Mouse (Mus musculus): ENCODE measurements around the gene Psmc2. TPM values are rescaled to one million over a fixed set of nuclear protein-coding genes. Genes with fewer than 3 reads are reported as not detected.

Gene Psmc2
- polyA plus RNA-seq, 2 experiments, result 58.5 to 122 TPM

GRCm38 (mm10) chr5:21739120-21739519 is 46.0 kb upstream of the Psmc2 start:
- H3K4me1 ChIP-seq (replicated peaks; ENCODE audit: control insufficient read depth in 2 of 2, insufficient read depth in 2 of 2, low read length in 1 of 2), result peaks cover 0 to 7% of the 10 kb centered on the region in 2 experiments; a peak in 2 of 4 replicates
- H3K4me2 ChIP-seq (ENCODE audit: low read depth), result no peak overlapping the region
- H3K9me3 ChIP-seq (ENCODE audit: control insufficient read depth, low read length), result no peaks in the 10 kb centered on the region
- DNase-seq (ENCODE audit: low read depth in 3 of 3, low spot score in 3 of 3), result no peak
- no peak overlapping the region for H3K27ac ChIP-seq
- H3K4me3 ChIP-seq (ENCODE audit: insufficient read depth in 1 of 2, low read depth in 2 of 2, low read length in 2 of 2), result no peak overlapping the region
- 82% methylated on average over 11 of the region's 11 CpGs for WGBS (ENCODE audit: insufficient replicate concordance)
- no peak overlapping the region for H3K9ac ChIP-seq (replicated peaks)
- no peak for ATAC-seq (ENCODE audit: insufficient read depth)
- TF ChIP-seq CTCF (IDR thresholded peaks at IDR 0.05; ENCODE audit: low read depth) (no peak), EP300 (IDR thresholded peaks at IDR 0.05; ENCODE audit: low read depth) (no peak)
- peaks cover 23% of the 10 kb centered on the region for H3K36me3 ChIP-seq (replicated peaks; ENCODE audit: control insufficient read depth, insufficient read depth, low read depth)
- H3K27me3 ChIP-seq (ENCODE audit: control insufficient read depth, insufficient read depth, low read length), result no peaks in the 10 kb centered on the region

DNA sequence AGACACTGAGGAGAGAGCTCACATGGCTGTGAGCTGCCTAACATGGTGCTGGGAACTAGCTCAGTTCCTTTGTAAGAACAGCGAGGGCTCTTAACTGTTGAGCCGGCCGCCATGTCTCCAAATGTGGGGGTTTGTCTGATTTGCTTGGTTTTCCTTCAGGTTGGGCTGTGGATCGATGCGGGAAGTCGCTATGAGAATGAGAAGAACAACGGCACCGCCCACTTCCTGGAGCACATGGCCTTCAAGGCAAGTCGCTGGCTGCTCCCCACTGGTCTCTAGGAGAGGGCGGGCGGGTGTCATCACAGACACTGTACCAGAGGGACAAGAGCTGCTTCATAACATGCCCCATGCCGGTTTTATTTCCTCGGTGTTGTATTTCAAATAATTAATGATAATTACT is 45.2 kb upstream of the Psmc2 start:
- Histone ChIP-seq H3K9ac (replicated peaks) (no peak overlapping the region), H3K27ac (no peak overlapping the region), H3K36me3 (replicated peaks; ENCODE audit: control insufficient read depth, insufficient read depth, low read depth) (peaks cover 28% of the 10 kb centered on the region), H3K27me3 (ENCODE audit: control insufficient read depth, insufficient read depth, low read length) (no peaks in the 10 kb centered on the region), H3K4me3 (ENCODE audit: insufficient read depth in 1 of 2, low read depth in 2 of 2, low read length in 2 of 2) (no peak overlapping the region), H3K4me1 (replicated peaks; ENCODE audit: control insufficient read depth in 2 of 2, insufficient read depth in 2 of 2, low read length in 1 of 2) (peaks cover 0 to 7% of the 10 kb centered on the region in 2 experiments; a peak in 2 of 4 replicates), H3K9me3 (ENCODE audit: control insufficient read depth, low read length) (no peaks in the 10 kb centered on the region), H3K4me2 (ENCODE audit: low read depth) (no peak overlapping the region)
- DNase-seq (ENCODE audit: low read depth in 3 of 3, low spot score in 3 of 3) (no peak), ATAC-seq (ENCODE audit: insufficient read depth) (no peak)
- WGBS (ENCODE audit: insufficient replicate concordance), result 73% methylated on average over 13 of the region's 13 CpGs
- TF ChIP-seq CTCF (IDR thresholded peaks at IDR 0.05; ENCODE audit: low read depth) (no peak), EP300 (IDR thresholded peaks at IDR 0.05; ENCODE audit: low read depth) (no peak)

GRCm38 (mm10) chr5:21743606-21744005 is 41.5 kb upstream of the Psmc2 start:
- no peaks in the 10 kb centered on the region for H3K4me1 ChIP-seq (replicated peaks; ENCODE audit: control insufficient read depth in 2 of 2, insufficient read depth in 2 of 2, low read length in 1 of 2)
- no peak overlapping the region for H3K27ac ChIP-seq
- peaks cover 36% of the 10 kb centered on the region for H3K36me3 ChIP-seq (replicated peaks; ENCODE audit: control insufficient read depth, insufficient read depth, low read depth)
- no peak for TF ChIP-seq CTCF (IDR thresholded peaks at IDR 0.05; ENCODE audit: low read depth)
- TF ChIP-seq EP300 (IDR thresholded peaks at IDR 0.05; ENCODE audit: low read depth), result no peak
- no peak for ATAC-seq (ENCODE audit: insufficient read depth)
- DNase-seq (ENCODE audit: low read depth in 3 of 3, low spot score in 3 of 3), result no peak
- no peak overlapping the region for H3K4me2 ChIP-seq (ENCODE audit: low read depth)
- no peak overlapping the region for H3K9ac ChIP-seq (replicated peaks)
- H3K27me3 ChIP-seq (ENCODE audit: control insufficient read depth, insufficient read depth, low read length), result no peaks in the 10 kb centered on the region
- no peak overlapping the region for H3K4me3 ChIP-seq (ENCODE audit: insufficient read depth in 1 of 2, low read depth in 2 of 2, low read length in 2 of 2)
- WGBS (ENCODE audit: insufficient replicate concordance), result 80% methylated on average over 10 of the region's 10 CpGs
- no peaks in the 10 kb centered on the region for H3K9me3 ChIP-seq (ENCODE audit: control insufficient read depth, low read length)

DNA sequence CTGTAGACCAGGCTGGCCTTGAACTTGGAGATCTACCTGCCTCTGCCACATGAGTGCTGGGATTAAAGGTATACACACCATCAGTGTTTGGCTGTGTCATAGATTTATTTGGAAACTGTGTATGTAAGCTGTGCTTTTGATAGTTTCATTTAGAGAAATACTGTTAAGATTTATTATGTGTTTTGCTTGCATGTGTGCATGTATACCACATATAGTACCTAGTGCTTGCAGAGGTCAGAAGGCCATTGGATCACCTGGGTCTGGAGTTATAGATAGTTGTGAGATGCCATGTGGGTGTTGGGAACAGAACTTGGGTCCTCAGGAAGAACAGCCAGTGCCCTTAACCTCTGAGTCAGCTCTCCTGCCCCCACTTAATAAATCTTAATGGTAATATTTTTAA is 40.4 kb upstream of the Psmc2 start:
- Histone ChIP-seq H3K27ac (no peak overlapping the region), H3K9me3 (ENCODE audit: control insufficient read depth, low read length) (no peaks in the 10 kb centered on the region), H3K9ac (replicated peaks) (no peak overlapping the region), H3K4me1 (replicated peaks; ENCODE audit: control insufficient read depth in 2 of 2, insufficient read depth in 2 of 2, low read length in 1 of 2) (no peaks in the 10 kb centered on the region), H3K27me3 (ENCODE audit: control insufficient read depth, insufficient read depth, low read length) (no peaks in the 10 kb centered on the region), H3K4me3 (ENCODE audit: insufficient read depth in 1 of 2, low read depth in 2 of 2, low read length in 2 of 2) (no peak overlapping the region), H3K4me2 (ENCODE audit: low read depth) (no peak overlapping the region), H3K36me3 (replicated peaks; ENCODE audit: control insufficient read depth, insufficient read depth, low read depth) (peaks cover 35% of the 10 kb centered on the region)
- TF ChIP-seq EP300 (IDR thresholded peaks at IDR 0.05; ENCODE audit: low read depth) (no peak), CTCF (IDR thresholded peaks at IDR 0.05; ENCODE audit: low read depth) (no peak)
- ATAC-seq (ENCODE audit: insufficient read depth) (no peak), DNase-seq (ENCODE audit: low read depth in 3 of 3, low spot score in 3 of 3) (no peak)

- TF ChIP-seq EP300 (IDR thresholded peaks at IDR 0.05; ENCODE audit: low read depth) (no peak), CTCF (IDR thresholded peaks at IDR 0.05; ENCODE audit: low read depth) (no peak)
- 77% methylated on average over 7 of the region's 8 CpGs for WGBS (ENCODE audit: insufficient replicate concordance)
- Histone ChIP-seq H3K27ac (no peak overlapping the region), H3K4me2 (ENCODE audit: low read depth) (no peak overlapping the region), H3K9ac (replicated peaks) (no peak overlapping the region), H3K36me3 (replicated peaks; ENCODE audit: control insufficient read depth, insufficient read depth, low read depth) (peaks cover 30% of the 10 kb centered on the region), H3K9me3 (ENCODE audit: control insufficient read depth, low read length) (no peaks in the 10 kb centered on the region), H3K4me1 (replicated peaks; ENCODE audit: control insufficient read depth in 2 of 2, insufficient read depth in 2 of 2, low read length in 1 of 2) (no peaks in the 10 kb centered on the region), H3K4me3 (ENCODE audit: insufficient read depth in 1 of 2, low read depth in 2 of 2, low read length in 2 of 2) (no peak overlapping the region), H3K27me3 (ENCODE audit: control insufficient read depth, insufficient read depth, low read length) (no peaks in the 10 kb centered on the region)
- no peak for ATAC-seq (ENCODE audit: insufficient read depth)
- no peak for DNase-seq (ENCODE audit: low read depth in 3 of 3, low spot score in 3 of 3)
Observed at GRCm38 (mm10) chr5:21745966-21746365, 39.1 kb upstream of the Psmc2 start.

Measured in liver, embryonic 14.5 days (tissue).